Mouse (Mus musculus) CH12.LX (cell line): ENCODE measurements around the gene Gm128.

Experiments
- BHLHE40 ChIP-seq: IDR thresholded peaks from 2 replicates; pipeline ENCODE4 v1.6.1; 2011; ENCODE audit warnings: mild to moderate bottlenecking, low read depth, low read length, improper control_type of control experiment
- CTCF ChIP-seq, 2 experiments: IDR thresholded peaks in 1 of 2; conservative IDR thresholded peaks in 1 of 2; 2 replicates each; pipeline ENCODE4 v1.5.1; 2011 to 2012; ENCODE audit warnings: low read depth in 2 of 2, low read length in 2 of 2, improper control_type of control experiment in 1 of 2, inconsistent platforms in 1 of 2, mild to moderate bottlenecking in 1 of 2, moderate library complexity in 1 of 2
- E2F4 ChIP-seq: IDR thresholded peaks from 2 replicates; pipeline ENCODE4 v1.6.1; 2011; ENCODE audit warnings: low read depth, low read length, improper control_type of control experiment; ENCODE audit not compliant: insufficient replicate concordance
- EP300 ChIP-seq: IDR thresholded peaks from 2 replicates; pipeline ENCODE4 v1.6.1; 2011; ENCODE audit warnings: low read length, improper control_type of control experiment
- HCFC1 ChIP-seq: IDR thresholded peaks from 2 replicates; pipeline ENCODE4 v1.6.1; 2012; ENCODE audit warnings: low read depth, mild to moderate bottlenecking, inconsistent platforms, low read length, improper control_type of control experiment
- IRF4 ChIP-seq: IDR thresholded peaks from 2 replicates; pipeline ENCODE4 v1.6.1; 2014; ENCODE audit warnings: low read depth, mild to moderate bottlenecking, inconsistent platforms, low read length, improper control_type of control experiment
- MEF2A ChIP-seq: IDR thresholded peaks from 2 replicates; pipeline ENCODE4 v1.6.1; 2014; ENCODE audit warnings: low read depth, mild to moderate bottlenecking, inconsistent platforms, low read length, improper control_type of control experiment, borderline replicate concordance
- POLR2A ChIP-seq: IDR thresholded peaks from 2 replicates; pipeline ENCODE4 v1.6.1; 2011; ENCODE audit warnings: low read depth, mild to moderate bottlenecking, improper control_type of control experiment, low read length
- SIN3A ChIP-seq: IDR thresholded peaks from 2 replicates; pipeline ENCODE4 v1.6.1; 2012; ENCODE audit warnings: low read length, improper control_type of control experiment, inconsistent platforms
- ZC3H11A ChIP-seq: IDR thresholded peaks from 2 replicates; pipeline ENCODE4 v1.6.1; 2012; ENCODE audit warnings: low read depth, mild to moderate bottlenecking, inconsistent platforms, low read length, improper control_type of control experiment
- ZMIZ1 ChIP-seq: IDR thresholded peaks from 2 replicates; pipeline ENCODE4 v1.6.1; 2012; ENCODE audit warnings: low read depth, mild to moderate bottlenecking, inconsistent platforms, low read length, improper control_type of control experiment

DNA sequence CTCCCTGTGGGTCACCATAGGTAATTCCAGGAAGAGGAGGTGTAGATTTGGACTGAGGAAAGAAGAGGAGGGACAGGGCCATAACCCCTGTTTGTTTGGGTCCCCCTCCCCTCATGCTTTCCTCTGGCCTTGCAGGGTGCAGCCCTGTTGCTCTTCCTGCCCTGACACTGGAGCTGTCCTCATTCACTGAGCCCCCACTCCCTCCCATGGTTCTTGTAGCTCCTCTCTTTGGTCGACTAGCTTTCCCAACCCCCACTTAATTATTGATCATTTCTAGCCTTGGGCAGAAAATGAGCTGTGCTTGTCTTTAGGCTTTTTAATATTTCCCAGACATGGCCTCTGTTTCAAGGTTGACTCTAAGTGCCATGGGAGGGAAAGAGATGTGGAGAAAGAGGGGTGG is 42.7 kb upstream of the Gm128 start:
- no peak for TF ChIP-seq EP300
- no peak for TF ChIP-seq IRF4
- TF ChIP-seq MEF2A = no peak
- no peak for TF ChIP-seq CTCF (conservative IDR thresholded peaks at IDR 0.05 in 1 of 2, IDR thresholded peaks at IDR 0.05 in 1 of 2; ENCODE audit: low read depth in 2 of 2, low read length in 2 of 2)
- TF ChIP-seq ZC3H11A = no peak
- no peak for TF ChIP-seq POLR2A
- no peak for TF ChIP-seq SIN3A
- no peak for TF ChIP-seq BHLHE40
- no peak for TF ChIP-seq E2F4
- no peak for TF ChIP-seq HCFC1
- TF ChIP-seq ZMIZ1 = no peak
